Mouse (Mus musculus): Measurements from ENCODE around the gene G3bp2.
A peak's percentile ranks its signal among the peaks of the same experiment; 100 is the strongest.

Gene G3bp2

DNA sequence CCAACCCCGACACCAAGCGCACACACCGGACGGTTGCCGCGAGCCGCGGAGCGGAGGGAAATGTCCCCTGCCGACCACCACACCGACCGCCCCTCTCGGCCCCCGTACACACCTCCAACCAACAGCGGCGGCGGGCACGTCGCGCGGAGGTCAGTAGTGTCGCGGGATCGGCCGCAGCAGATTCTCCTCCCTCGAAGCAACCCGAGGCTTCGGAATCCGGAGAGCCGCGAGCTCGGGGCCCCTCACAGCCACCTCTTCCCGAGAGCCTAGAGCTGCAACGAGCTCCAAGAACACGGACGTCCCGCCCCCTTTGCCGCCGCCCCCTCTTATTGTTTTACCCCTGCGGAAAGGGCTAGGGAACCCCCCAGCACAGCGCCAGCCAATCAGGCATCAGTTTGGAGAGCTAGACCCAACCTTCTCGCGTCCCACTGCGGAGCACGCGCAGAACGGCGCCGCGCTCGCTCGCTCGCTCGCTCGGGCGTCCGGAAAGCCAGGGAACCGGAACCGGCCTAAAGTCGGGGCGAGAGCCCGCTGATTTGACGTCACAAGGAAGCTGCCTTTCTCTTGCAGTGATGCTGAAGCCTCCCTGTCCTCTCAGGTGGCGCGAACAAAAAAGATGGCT is at the start of gene G3bp2:
TSS of gene G3bp2 (minus strand) at position 303 of the 622 bp plus-strand sequence.
- DNase-seq (ENCODE audit: low read depth, low spot score) = peak; percentile 99

DNA sequence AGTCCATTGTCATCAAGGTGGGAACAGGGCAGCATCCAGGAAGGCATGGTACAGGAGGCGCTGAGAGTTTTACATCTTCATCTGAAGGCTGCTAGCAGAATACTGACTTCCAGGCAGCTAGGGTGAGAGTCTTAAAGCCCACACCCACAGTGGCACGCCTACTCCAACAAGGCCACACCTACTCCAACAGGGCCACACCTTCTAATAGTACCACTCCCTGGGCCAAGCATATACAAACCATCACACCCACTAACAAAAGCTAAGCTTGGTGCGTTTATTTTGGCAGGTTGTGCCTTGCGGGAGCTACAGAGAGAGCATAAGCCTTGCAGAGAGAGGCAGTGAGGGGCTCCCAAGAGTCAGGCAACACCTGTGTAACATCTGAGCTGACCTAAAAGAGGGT is 49.5 kb upstream of the G3bp2 start:
- peak; percentile 52 for DNase-seq (ENCODE audit: low read depth, low spot score)

DNA sequence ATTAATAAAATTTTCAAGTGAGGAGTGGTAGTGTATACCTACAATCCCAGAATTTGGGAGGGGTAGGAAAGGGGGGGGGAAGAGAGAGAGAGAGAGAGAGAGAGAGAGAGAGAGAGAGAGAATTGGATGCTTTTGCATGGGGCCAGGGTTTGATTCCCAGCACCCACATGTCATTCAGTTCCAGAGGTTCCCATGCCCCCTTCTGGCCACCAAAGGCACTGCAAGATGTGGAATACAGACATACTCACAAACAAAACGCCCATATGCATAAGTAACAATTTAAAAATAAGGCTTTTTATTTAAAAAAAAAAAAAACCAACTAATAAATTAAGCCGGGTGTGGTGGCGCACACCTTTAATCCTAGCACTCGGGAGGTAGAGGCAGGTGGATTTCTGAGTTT is 48.6 kb upstream of the G3bp2 start:
- peak; percentile 72 for DNase-seq (ENCODE audit: low read depth, low spot score)

DNA sequence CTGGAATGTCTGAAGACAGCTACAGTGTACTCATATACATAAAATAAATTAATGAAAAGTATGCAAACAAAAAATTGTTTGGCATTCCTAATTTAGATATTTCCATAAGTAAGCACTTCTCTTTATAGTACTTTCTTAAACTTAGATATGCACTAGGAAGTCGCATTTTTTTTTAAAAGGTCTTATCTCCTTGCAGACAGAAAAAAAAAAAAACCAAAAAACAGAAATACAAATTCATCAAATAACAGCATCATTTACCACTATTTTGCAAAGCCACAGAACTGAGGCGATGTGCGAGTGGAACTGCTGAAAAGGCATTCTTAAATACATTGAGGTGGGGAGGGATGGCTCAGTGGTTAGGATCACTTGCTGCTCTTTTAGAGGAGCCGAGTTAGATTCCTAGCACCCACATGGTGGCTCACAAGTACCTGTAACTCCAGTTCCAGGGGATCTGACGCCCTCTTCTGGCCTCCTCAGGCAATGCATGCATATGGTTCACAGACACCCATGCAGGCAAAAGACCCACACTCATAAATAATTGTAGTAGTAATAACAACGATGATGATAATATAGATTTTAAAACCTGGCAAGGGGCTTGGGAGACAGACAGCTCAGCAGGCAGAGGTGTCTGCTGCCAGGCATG is 46.6 kb upstream of the G3bp2 start:
- DNase-seq (ENCODE audit: low read depth, low spot score) = peak; percentile 62

DNA sequence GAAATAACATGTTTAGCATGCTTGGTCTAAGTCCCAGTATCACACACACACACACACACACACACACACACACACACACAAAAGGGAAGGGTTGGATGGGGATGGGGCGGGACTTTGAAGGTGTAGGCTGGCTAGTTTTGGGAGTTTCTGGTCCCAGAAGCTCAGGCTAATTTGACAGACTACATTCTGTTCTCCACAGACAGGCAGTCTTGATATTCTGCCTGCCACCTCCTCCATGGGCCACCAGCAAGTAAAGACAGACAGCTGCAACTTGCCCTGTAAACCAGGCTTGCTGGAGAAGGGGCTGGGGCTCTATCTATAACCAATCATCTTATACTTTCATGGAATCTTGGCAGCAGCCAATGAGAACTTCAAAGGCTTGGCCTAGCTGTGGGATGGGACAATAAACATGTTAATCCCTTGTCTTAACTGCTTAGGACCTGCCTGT is 45.8 kb upstream of the G3bp2 start:
- peak; percentile 89 for DNase-seq (ENCODE audit: low read depth, low spot score)

DNA sequence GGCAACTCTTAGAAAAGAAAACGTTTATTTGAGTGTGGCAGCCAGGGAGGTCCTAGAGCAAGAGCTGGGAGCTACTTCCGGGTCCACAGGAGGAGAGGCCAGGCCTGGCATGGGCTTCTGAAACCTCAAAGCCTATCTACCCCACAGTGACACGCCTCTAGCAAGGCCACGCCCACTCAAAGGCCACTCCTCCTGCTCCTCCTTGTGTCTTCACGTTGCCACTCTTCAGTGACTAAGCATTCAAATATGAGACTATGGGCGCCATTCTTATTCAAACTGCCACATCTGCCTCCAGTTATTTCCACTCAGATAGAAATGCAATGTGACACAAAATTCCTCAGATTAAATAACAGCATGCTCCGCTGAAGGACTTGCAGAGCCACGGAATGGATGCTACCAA is 45.1 kb upstream of the G3bp2 start:
- peak; percentile 99 for DNase-seq (ENCODE audit: low read depth, low spot score)

GRCm38 (mm10) chr5:92127751-92128150 is 44.2 kb upstream of the G3bp2 start:
- DNase-seq (ENCODE audit: low read depth, low spot score) = no peak

DNA sequence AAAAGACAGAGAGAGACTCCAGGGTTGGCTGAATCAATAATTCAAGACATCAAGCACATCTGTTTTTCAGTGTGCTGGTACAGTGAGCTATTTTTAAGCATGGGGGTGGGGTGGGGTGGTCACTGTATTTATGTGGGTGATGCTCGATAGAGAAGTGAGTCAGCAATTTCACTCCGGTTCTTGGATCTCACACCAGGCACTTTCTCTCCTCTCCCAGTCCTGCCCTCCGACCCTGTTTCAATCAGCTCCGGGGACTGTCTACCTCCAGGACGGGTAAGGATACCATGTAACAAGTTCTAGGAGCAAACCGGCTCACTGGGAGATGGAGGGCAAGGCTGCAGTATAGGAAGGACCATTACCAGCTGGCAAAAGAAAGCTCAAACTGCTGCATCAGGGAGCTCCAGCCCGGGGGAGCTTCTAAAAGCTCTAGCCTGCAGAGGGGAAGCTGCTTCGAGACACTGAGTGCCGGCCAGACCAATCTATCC is 43.7 kb upstream of the G3bp2 start:
- DNase-seq (ENCODE audit: low read depth, low spot score) = peak; percentile 60

DNA sequence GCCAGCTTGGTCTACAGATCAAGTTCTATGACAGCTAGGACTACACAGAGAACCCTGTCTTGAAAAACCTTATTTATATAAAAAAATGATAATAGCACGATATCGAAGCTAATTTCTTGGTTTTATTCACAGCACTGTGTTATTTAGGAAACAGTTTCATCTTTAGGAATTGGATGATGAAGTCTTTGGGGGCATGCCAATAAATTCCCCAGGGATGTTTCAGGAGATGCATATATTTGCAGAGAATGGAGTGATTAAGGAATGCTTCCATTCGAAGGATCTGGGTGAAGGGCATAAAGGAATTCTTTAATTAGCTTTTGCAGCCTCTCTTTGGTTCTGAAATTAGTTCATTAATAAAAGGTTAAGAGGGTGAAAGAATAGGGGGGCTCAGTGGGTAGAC is 41.9 kb upstream of the G3bp2 start:
- DNase-seq (ENCODE audit: low read depth, low spot score) = no peak

DNA sequence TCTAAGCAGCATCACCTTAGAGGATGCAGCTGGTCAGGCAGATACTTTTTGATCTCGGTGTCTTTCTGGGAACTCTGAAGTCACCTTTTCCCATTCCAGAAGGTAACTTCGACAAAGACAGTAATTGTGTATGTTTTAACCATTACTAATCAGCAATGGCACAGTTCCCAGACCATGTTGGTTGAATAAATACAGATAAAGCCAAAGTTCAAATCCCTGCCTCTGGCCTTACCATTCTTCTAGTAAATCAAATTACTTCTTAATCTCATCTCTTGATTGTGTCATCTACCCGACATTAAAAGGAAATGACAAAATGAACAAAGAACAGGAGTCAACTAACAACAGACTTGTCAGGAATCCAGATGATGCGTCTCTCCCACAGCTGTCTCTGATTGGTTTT is 38.1 kb upstream of the G3bp2 start:
- DNase-seq (ENCODE audit: low read depth, low spot score) = no peak

DNA sequence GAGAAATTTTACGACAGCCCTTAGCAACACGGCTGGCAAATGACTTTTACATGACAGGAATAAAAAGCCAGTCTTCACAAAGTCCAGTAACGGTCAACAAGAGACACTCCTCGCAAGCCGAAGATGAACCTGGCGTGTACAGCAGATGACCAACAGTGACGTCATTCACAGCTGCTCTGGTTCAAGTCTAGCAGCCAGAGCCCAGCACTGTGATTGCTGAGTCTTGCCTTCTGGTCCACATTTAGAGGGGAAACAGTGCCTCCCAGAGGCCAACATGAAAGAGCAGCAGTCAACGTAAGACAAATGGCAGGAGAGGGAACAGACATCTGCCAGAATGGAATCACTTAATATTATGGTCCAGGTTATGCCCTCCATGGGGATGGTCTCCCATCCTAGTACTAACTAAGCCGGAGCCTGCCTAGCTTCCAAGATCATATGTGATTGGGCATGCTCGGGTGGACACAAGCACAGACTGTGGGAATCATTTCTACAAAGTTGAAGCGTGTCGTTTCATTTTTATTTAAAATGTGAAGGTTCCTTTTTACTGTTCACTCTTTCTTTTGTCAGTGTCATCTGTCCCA is 34.4 kb upstream of the G3bp2 start:
- peak; percentile 95 for DNase-seq (ENCODE audit: low read depth, low spot score)

- DNase-seq (ENCODE audit: low read depth, low spot score) = no peak
These were observed 31.4 kb upstream of the G3bp2 start for GRCm38 (mm10) chr5:92114939-92115338.

DNA sequence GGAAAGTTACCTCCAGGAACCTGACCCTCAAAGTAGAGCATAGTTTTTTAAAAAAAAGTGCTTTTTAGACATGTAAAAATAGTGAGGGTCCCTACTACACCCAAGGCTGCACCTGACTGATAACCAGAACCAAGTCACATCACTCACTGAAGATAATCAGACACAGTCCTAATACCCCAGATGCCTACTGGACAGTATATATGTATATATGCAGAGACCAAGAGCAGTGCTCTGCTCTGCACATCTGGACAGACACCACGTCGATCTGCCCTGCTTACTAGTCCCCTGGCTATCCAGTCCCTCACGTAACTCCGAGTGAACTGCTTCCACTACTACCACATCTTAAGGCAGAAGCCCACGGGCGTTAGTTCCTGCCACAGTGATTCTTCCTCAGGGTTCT is 30.7 kb upstream of the G3bp2 start:
- no peak for DNase-seq (ENCODE audit: low read depth, low spot score)

- DNase-seq (ENCODE audit: low read depth, low spot score) = peak; percentile 89
These were observed 30.0 kb upstream of the G3bp2 start for GRCm38 (mm10) chr5:92113484-92113883.

GRCm38 (mm10) chr5:92112585-92112984 is 29.1 kb upstream of the G3bp2 start:
- DNase-seq (ENCODE audit: low read depth, low spot score) = peak; percentile 100

DNA sequence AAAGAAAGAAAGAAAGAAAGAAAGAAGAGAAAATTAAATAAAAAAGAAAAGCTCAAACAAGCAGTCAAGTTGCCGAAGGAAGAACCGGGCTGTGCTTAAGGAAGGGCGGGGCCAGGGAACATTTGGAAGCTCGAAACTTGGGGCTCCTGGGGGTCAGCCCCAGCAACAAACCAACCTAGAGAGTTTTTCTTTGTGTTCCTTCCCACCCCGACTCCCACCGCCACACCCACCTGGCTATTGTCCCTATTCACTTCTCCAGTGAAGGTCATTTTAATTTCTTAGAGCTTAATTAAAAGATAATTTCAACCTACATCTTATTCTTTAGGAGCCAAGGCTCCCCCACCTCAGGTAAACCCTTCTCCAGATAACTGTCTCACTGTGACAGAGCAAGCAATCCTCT is 28.7 kb upstream of the G3bp2 start:
- no peak for DNase-seq (ENCODE audit: low read depth, low spot score)

DNA sequence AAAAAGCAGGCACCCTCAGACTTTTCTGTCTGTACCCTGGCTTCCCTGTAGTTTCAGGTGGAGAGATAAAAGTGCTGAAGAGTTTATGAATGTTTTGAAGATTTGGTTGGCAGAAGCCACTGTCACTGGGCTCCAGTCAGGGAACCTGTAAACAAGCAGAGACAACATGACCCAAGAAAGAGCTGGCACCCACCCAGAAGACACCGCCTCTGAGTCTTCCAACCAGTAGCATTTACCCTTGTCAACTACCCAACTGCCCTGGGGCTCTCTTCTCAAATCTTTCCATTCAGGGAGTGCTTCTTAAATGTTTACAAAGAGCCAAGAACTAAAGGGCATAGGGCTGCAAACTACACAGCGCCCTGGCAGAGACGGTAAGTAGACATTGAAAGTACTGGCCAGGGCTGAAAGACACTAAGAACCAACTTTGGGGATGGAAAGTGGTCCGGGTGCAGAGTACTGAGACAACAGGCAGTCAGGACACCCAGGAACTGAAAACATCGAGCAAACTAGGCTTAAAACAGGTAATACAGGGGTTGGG is 27.4 kb upstream of the G3bp2 start:
- no peak for DNase-seq (ENCODE audit: low read depth, low spot score)

DNA sequence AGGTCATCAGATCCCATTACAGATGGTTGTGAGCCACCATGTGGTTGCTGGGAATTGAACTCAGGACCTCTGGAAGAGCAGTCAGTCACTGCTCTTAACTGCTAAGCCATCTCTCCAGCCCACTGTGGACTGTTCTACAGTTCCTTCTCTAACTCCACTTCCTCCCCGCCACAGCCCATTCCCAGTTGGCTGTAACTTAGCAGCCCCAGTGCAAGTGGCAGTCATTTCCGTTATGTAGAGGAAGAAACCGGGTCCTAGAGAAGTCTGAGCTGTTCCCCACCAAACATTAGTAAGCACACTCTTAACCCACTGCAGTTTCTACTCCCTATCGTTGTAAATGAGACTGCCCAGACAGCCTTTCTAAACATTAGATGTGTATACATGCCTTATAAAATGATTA is 23.8 kb upstream of the G3bp2 start:
- peak; percentile 58 for DNase-seq (ENCODE audit: low read depth, low spot score)

DNA sequence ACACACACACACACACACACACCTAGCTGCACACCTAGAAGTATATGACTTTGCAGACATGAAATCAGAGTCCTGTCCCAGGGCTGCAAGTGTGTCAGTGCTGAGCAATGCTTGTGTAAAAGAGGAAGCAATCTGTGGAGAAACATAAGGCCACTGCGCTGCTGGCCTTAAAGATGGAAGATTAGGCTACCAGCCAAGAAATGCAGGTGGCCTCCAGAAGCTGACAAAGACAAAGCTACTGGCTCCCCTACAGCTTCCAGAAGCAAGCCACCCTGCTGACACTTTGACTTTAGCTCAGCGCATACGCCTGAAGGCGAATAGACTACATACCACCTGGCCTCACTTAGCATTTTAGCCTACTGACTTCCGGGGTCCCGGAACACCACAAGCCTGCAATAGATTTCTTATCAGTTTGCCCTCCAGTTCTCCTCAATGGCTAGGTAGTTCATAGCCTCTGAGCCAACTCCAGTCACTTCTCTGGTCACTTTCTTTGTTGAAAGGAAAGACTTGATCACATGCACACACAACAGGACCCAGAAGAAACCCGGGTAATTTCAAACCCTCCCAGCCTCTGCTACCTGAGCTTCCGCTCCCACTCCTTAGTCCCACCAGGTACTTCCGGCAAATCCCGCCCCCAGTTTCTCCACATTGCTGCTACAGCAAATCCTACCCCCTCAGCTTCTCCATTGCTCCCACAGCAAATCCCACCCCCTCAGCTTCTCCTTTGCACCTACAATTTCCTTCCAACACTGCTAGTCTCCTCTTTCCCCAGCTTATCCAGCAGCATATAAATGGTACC is 23.0 kb upstream of the G3bp2 start:
- peak; percentile 94 for DNase-seq (ENCODE audit: low read depth, low spot score)

DNA sequence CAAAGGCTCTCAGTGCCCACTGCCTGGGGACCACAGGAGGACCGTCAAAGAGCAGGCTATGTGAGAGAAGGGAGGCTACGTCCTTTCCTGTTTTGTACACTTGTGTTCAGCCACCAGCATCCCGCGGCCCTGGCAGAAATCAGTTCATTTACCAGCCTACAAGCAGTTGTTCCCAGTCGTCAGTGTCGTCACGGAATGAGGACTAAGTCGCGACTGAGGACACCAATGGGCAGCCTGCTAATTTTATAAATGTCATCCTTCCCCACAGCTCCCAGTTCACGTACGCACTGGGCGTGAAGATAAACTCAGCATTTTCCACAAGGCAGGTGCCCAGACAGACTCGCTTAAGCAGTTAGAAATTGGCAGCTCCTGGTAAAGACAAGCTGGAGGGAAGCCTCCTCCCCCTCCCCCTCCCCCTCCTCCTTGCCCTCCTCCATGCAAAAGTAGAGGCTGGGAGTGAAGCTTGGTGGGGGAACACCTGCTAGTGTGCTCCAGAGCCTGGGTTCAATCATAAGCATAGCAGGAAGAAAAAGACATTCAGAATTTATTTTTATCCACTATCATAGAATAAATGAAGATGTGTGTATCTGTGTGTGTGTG is 20.4 kb upstream of the G3bp2 start:
- DNase-seq (ENCODE audit: low read depth, low spot score) = peak; percentile 64

GRCm38 (mm10) chr5:92103062-92103461 is 19.5 kb upstream of the G3bp2 start:
- DNase-seq (ENCODE audit: low read depth, low spot score) = no peak

DNA sequence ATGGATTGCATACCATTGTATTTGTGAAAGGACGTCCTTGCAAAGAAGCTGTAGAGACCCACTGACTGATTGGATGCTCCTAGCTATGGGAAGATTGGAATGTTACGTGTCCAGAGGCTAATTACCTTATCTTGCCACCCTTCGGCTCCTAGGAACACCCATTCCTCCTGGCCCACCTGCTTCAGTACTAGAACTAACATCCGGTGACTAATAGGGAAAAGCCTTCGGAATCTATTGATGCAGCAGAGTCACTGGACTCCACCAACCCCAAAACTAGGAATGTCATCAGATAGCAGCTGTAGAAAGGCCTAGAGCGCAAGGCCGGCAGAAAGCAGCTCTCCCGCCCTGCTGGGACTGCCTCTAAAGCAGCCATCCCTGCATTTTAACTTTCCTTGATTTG is 18.1 kb upstream of the G3bp2 start:
- DNase-seq (ENCODE audit: low read depth, low spot score) = peak; percentile 90
